Mouse (Mus musculus): Measurements from ENCODE around the gene Znrd1as. TPM values are rescaled to one million over a fixed set of nuclear protein-coding genes. Genes with fewer than 3 reads are reported as not detected.

The Znrd1as gene
- 1 to 10 TPM; 4.3 to 4.6 TPM for total RNA-seq (2021)
- long read RNA-seq, experiment 1, partial matches to known transcripts = 0 of 2 reads
- long read RNA-seq, experiment 1, other reads (novel, unspliced or antisense) = 0 of 2 reads
- long read RNA-seq, experiment 2, partial matches to known transcripts = 0 of 3 reads
- long read RNA-seq, experiment 2, other reads (novel, unspliced or antisense) = 1 of 3 reads

DNA sequence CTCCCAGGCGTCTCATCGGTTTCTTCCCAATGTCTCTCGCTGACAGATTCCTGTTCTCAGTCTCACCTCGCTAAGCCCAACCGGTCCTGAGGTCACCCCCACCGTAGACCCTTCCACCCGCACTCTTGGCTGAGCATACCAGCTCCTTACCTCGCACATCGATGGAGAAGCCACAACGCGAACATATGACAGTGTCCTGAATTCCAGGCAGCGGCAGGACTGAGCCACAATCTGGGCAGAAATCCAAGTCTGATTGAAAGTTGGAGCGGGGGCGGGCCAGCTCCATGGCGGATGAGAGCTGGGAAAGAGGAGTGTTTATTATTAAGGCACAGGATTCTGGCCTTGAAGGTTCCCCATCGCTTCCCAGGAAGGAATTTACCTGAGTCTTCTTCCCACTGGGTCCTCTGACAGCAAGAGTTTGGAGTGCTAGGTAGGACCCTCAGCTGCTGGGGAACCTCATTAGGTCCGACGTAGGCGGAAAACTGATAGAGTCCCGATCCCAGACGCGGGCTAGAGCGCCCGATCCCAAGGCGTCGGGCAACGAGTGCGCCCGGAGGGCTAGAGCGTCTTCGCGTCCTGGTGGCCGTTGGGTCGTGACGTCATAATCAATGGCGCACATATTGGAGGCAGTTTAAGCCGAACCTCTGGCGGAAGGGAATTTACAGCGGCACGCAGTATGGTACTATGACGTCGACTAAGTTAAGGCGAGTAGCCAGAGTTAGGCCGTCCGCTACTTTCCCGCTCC is at the start of gene Znrd1as, which contains the start of gene Znrd1:
Znrd1as (plus strand) TSS at position 594 of the 745 bp plus-strand sequence.
Znrd1 (minus strand) TSS at position 561 of the 745 bp plus-strand sequence.
- intact Hi-C loops (cut with DNase I) = loop anchor here (5.0 kb wide), 1 partner anchor 89 kb away; the partner anchor contains the start of gene Gabbr1

DNA sequence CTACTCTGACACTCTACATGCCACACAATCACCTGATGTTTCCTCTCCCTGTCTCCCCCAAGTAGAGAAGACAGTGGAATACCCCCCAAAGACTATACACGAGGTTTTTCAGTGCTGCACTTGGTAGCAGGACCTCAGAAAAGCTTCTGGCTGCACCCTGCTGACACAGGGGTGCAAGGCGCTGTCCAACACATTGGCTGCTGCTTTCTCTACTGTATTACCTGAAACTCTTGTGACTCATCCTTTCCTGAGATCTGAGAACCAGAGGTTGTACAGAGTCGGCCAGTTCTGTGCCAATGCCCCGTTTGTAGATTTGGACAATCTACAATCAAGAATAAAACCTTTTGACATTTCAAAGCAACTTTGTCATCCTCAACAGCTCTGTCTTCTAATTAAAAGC is 48.6 kb upstream of the Znrd1as start:
- no peak for DNase-seq (ENCODE audit: low spot score in 2 of 2)
- intact Hi-C loops (cut with DNase I) = no loop called here

More for the DNA sequence above, at the start of gene Znrd1as, which contains the start of gene Znrd1:
- peak; percentile 96 to 98 for DNase-seq (ENCODE audit: low spot score in 2 of 2)

DNA sequence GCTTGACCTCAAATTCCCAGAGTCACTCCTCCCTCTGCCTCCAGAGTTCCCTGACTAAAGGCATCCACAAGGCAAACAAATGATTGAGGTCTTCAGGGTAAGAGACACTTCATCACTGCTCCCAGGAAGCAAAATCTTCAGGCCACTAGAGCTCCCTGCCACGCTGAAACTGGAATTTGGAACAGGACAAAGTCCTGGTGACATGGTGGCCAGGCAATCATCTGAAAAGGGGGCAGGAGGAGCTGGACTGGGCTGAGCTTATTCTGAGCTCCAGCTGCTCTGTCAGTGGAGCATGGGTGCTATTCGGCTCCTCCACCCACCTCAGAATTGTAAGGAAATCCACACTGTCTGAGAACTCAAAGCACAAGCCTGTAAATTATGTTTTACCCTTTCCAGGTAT is 46.4 kb upstream of the Znrd1as start:
- DNase-seq (ENCODE audit: low spot score in 2 of 2) = no peak
- intact Hi-C loops (cut with DNase I) = no loop called here

DNA sequence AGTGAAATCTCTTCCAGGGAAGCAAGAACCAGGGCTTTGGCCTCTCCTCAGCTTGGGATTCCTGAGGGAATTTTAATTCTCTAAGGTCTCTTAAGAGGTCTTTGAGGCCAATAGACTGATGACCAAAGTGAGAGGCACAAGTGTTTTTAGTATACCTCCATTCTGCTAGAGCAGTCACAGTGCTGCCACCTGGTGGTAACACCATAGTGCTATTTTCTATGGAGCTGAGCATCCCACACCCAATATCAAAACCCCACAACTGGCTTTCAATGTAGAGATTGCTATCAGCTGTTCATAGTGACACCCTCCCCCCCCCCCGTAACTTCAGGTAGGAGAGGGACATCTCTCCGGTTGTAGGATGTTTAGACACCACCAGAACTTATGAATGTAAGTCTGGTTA is 44.3 kb upstream of the Znrd1as start:
- intact Hi-C loops (cut with DNase I) = loop anchor here (2.0 kb wide), 1 partner anchor 135 kb away; no protein-coding TSS in a partner anchor
- DNase-seq (ENCODE audit: low spot score in 2 of 2) = peak; percentile 69 to 83

DNA sequence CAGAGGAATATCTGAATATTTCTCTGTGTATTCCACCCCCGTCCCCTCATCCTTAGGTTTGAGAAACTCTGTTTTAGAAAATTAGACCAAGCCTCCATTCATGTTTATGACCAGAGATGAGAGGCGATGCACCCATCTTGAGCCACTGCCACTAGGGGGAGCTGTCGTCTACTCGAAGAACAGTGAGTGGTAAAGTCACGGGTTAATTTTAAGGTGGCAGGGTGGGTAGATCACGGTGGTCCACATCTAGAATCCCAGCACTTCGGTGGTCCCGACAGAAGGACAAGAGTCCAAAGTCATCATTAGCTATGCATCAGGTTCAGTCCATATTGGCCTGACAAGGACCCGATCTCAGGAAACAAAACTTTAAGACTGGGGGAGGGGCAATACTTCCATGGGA is 43.3 kb upstream of the Znrd1as start:
- DNase-seq (ENCODE audit: low spot score in 2 of 2) = peak; percentile 51 to 63
- intact Hi-C loops (cut with DNase I) = loop anchor here (2.0 kb wide), 1 partner anchor 134 kb away; no protein-coding TSS in a partner anchor

DNA sequence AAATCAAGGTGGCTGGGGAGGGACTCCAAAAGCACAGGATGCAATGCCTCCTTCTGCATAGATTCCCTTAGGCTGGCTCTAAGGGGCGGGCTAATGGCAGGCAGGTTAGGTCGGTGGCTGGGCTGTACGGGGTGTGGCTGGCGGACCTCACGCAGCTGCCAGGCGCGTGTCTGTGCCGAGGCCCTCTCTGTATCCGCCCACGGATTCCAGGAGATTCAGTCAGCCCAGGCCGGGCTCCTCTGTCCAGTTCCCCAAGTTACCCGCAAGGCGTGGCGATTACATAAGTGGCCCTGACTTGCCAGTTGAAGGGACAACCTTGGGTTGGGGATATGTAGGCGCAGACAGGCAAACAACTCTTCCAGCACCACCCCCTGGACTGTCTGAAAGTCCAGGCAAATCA is 38.2 kb upstream of the Znrd1as start:
- no peak for DNase-seq (ENCODE audit: low spot score in 2 of 2)
- intact Hi-C loops (cut with DNase I) = no loop called here

DNA sequence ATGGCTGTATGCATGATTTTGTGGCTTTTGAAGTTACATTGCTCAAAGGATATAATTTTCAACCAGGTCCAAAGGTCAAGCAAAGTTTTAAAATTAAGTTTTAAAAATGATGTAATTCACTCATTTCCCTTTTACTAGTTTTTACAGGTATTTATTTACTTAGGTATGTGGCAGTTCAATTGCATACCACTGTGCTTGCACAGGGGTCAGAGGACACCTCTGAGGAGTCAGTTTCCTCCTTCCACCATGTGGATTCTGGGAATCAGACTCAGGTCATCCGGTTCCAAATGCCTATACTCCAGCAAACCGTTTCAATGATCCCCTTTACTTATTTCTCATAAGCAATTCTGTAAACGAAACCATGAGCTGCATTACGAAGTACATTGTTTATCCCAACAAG is 35.7 kb upstream of the Znrd1as start:
- no peak for DNase-seq (ENCODE audit: low spot score in 2 of 2)

DNA sequence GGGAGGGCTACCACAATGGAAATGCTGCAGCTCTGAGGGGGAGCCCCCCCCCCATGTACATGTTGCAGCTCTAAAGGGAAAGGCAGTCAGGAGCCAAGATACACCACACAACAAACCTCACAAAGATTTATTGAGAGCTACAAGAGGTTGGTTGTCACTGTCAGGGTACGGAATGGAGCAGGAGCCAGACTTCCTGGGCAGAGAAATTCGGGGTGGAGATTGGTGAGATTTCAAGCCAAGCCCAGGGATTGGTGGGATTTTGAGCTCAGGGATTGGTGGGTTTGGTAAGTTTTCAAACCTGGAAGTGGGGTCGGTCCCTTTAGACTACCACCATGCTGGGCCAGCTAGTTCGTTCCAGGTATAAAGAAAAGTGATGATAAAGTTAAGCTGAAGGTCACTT is 34.9 kb upstream of the Znrd1as start:
- intact Hi-C loops (cut with DNase I) = no loop called here
- DNase-seq (ENCODE audit: low spot score in 2 of 2) = no peak

More for the DNA sequence above, 35.7 kb upstream of the Znrd1as start:
- intact Hi-C loops (cut with DNase I) = no loop called here

DNA sequence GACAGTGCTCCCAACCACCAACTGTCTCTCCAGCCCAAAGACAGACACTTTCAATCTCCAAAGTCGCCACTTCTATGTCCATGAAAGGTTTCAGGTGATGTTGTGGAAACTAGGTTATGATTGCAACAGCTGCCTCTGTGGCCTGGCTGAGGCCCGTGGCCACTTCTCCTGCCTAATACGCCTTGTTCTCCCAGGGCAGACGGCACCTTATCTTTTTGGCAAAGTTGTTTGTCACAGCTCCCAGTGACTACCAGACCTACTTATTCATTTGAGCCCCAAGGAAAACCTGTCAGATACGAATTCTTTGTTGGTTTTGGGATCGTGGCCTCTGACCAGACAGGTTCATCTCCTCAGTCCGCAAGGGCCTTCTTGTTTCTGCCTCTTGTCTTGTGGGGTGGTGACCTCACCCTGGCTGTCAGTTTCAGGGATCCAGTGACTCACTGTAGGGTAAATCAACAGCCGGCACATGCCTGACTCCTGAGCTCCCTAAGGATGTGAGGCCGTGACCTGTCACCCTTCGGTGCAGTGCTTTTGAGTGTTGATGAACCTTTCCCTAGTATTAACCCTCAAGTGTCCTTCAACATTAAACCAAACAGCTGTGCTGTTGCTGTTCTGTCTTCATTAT is 30.8 kb upstream of the Znrd1as start:
- intact Hi-C loops (cut with DNase I) = no loop called here
- no peak for DNase-seq (ENCODE audit: low spot score in 2 of 2)

DNA sequence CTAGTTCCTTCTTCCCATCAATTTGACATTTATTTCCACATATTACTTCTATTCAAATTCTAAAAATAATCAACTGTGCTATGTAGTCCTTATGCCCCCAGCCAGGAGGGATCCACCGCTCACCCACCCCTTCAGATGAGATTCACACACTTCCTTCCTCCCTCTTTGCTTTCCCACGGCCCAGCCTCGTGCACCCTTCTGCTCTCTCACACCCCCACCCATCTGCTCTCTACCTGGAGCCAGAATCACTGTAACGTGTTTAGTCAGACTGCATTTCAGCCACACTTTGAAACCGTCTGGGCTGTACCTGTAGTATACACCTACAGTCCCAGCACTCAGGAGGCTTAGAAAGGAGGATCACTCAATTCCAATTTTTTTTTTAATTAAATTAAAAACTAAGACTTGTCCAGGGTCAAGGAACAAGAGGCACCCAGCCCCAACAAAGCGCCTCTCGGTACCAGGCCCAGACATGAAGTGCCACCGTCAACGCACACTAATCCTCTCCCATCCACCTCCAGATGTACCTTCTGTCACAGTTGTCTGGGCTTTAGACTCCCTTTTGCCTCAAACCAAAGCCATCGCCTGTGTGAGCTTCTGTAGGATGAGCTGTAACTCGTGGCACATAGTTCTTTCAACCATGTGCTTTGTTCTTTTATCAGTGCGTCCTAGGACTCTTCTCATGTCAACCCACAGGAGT is 29.0 kb upstream of the Znrd1as start:
- DNase-seq (ENCODE audit: low spot score in 2 of 2) = no peak
- intact Hi-C loops (cut with DNase I) = no loop called here

DNA sequence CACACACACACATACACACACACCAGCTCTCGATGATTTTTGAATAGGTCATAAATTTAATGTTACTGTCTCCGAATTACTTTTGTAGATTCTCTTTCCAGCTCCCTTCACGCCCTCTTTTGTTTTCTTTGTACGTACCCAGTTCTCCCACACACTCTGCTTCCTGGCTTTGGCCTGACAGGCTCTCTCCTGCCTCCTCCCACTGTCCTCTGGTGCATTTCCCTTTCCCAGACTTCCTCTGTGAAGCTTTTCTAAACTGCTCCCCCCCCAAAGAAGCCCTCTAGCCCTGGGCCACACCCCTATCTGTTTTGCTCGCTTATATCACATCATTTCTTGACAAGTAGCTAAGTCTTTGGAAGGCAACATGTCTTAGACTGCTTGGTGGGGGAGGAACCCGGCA is 28.2 kb upstream of the Znrd1as start:
- intact Hi-C loops (cut with DNase I) = no loop called here
- DNase-seq (ENCODE audit: low spot score in 2 of 2) = no peak

DNA sequence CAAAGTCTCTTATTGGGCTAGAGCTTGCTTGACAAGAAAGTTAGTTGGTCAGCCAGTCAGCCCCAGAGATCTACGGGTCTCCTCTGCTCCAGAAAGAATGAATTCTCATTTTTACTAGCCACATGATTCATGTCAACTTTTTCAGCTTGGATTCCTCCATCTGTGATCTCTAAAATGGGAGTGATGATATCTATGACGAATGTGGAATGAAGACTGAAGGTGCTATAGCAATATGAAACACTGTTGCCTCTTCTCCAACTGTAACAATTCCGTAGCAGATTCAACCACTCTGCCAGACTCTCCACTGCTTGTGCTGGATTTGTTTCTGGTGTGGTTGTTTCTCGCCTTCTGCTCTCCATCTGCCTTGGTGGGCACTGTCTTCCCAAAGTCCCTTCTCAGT is 27.3 kb upstream of the Znrd1as start:
- intact Hi-C loops (cut with DNase I) = no loop called here
- no peak for DNase-seq (ENCODE audit: low spot score in 2 of 2)

DNA sequence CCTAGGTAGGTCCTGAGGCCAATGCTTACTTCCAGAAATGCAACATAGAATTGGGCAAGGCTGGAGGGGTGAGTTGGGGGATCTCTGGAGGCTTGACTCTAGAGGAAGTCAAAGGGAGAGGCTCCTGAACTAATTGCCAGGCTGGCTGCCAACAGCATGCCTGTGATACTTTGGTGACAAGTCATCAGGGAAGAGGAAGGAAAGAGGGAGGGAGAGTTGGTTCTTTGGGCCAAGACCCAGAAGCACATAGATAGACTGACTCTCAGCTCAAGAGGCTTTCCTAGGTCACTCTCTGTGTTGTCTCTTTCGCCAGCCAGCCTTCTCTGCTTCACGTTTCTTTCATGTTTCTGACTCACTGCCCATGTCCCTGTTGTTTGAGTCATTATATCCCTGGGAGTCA is 26.6 kb upstream of the Znrd1as start:
- intact Hi-C loops (cut with DNase I) = no loop called here
- no peak for DNase-seq (ENCODE audit: low spot score in 2 of 2)

DNA sequence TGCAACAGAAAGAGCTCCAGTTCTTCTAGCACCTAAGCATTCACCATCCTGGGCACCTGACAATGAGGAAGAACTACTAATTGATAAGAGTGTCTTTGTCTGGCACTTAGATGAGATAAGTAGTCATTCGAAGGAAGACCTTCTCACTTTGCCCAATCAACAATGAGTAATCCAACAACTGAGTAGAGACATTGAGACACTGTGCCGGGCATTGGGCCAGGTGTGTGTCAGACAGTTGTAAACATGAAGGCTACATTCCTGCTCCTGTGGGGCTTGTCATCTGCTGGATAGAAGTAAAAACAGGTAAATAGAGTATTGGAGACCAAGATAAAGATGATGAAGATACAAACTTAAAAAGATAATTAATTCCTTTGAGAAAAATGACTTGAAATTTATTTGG is 20.3 kb upstream of the Znrd1as start:
- no peak for DNase-seq (ENCODE audit: low spot score in 2 of 2)
- intact Hi-C loops (cut with DNase I) = no loop called here

DNA sequence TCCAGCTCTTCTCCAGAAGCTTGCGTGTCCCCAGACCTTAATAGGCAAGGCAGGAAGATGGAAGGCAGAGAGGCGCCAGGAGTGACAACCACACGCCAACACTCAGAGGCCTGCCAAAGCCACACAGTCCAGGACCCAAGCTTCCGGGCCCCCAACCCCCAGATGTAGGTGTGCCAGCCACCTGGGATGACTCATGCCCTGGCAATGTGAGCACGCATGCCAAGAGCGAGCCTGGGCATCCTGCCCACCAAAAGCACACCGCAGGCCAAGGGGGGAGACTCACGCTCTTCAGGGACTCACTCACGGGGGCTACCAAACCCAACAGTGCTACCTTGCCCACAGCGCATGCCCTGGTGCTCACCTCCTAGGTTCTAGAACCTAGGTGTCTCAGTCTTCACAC is 16.0 kb upstream of the Znrd1as start:
- intact Hi-C loops (cut with DNase I) = no loop called here
- DNase-seq (ENCODE audit: low spot score in 2 of 2) = no peak

DNA sequence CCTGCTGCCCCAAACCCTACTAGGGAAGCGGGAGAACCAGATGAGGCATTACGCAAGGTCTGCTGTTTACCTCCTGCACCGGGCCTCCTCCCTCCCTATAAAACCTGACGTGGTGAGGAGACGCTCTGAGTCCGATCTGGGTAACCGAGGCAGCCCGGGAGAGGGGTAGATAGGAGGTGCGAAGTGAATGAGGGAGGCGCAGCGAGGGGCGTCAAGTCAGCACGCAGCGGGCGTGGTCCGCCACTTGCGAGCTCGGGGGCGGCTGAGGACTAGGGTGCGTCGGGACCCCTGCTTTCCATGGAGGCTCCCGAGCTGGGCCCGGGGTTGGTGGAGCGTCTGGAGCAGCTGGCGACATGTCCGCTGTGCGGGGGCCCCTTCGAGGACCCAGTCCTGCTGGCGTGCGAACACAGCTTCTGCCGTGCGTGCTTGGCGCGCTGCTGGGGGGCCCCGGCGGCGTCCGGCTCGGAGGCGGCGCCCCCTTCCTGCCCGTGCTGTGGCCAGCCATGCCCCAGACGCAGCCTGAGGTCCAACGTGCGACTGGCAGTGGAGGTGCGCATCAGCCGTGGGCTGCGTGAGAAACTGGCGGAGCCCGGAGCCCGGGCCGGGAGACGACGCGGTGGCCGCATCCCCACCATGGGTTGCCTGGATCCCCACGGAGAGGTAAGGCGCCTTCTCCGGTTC is 15.5 kb upstream of the Znrd1as start, which contains the start of gene Rnf39:
Rnf39 (plus strand) TSS at position 128 of the 681 bp plus-strand sequence.
- intact Hi-C loops (cut with DNase I) = no loop called here
- DNase-seq (ENCODE audit: low spot score in 2 of 2) = no peak

DNA sequence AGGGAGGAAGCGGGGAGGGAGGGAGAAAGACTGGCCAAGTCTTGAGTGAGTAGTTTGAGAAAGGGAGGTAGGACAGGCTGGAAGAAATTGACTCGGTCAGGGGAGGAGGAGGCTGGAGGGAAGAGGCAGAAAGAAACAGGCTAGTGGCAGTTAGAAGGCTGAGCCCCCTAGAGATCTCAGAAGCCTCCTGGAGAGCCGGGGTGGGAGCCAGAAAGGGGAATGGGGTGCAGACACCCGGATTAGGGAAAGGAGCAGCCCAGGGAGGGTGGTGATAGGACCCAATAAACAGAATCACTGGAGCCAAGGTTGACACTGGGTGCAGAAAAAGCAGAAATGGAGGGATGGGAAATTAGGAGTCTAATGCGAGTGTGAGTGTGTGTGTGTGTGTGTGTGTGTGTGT is 14.7 kb upstream of the Znrd1as start:
- DNase-seq (ENCODE audit: low spot score in 2 of 2) = no peak
- intact Hi-C loops (cut with DNase I) = no loop called here

DNA sequence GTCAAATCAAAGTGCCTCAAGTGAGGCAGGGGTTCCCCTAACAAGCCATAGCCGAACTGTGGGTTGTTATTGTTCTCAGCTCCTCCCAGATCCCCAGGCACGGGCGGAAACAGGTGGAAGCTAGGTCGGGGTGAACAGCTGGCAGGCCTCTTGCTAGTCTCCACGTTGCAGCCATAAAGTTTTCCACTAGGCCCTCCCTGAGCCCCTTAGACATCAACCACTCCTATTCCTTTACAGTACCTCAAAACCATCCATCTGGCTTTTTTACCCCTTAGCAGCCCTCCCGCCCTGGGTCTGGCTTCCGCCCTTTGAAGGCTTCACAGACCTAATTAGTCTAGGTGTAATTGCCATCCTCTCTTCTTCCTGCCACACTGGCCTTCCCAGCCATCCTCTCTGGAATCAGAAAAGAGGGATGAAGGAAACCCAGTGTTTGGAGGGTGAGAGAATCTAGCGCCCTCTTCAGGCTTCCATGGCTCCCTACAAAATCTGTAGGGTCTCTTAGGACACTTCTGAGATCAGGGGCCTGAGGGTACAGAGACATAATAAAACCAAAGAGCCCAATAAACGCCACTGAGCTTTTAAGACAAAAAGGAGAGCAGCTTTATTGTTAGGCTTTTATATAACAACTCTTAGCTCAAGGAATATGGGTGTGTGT is 14.1 kb upstream of the Znrd1as start:
- no peak for DNase-seq (ENCODE audit: low spot score in 2 of 2)
- intact Hi-C loops (cut with DNase I) = no loop called here

Measured in left cerebral cortex, postnatal 14 days (tissue).